Mouse (Mus musculus) inflammation-experienced regulatory T-cells (primary cell): ENCODE measurements around the gene Copz2. TPM values are rescaled to one million over a fixed set of nuclear protein-coding genes. Genes with fewer than 3 reads are reported as not detected.

ENCODE experiments used
- polyA plus RNA-seq, 2 experiments: library from polyadenylated mRNA; unstranded; fragments of 100-300 nt; shearing (Covaris generic); gene quantifications; one replicate each; pipeline ENCODE4 v1.2.1; 2017

The Copz2 gene
- 1 to 10 TPM in 1 of 2 experiments, not detected in 1; 8.0 TPM for polyA plus RNA-seq

GRCm38 (mm10) chr11:96849681-96850467, at the start of gene Copz2:
Gene Copz2 (plus strand): TSS chr11:96849870.

DNA sequence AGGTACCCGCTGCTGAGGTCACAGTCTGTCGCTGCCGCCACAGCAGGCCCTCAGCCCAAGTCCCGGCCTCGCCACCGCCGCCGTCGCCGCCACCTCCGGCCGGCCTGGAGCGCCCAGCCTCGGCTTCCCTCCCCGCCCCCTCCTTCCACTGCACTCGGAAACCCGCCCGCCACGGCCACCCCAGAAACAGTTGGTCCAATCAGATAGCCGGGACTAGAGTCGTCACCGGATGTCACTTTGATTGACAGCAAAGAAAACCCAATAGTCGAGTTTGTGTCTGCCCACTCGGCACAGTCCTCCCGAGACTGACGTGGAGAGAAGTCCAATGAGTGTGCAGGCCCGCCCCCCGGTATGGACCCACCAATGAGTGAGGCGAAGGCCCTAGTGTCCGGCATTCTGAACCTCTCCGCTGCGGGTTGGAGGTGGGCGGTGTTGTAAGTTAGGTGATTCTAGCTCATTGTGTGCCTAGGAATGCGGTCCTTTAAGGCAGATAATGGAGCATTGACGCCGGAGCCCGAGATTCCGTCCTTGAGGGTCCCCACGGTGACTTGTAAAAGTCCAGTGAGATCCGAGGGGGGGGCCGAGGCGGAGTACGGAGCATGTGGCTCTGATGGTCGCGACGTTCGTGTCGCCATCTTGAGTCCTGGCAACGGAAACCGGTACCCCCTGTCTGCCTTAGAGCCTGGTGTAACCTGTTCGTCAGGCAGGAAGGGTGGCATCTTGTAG, 19.7 kb upstream of the Copz2 start, which contains the start of gene Nfe2l1:
Gene Nfe2l1, minus strand, starts transcription at position 156 of the 726 bp plus-strand sequence.

Other genes starting within 250 kb of the Copz2 start
- 10 to 100 TPM; 28.6 to 33.7 TPM for gene Snx11, start 72.3 kb upstream of the Copz2 start, polyA plus RNA-seq
- gene Cbx1, start 60.7 kb upstream of the Copz2 start, polyA plus RNA-seq: 10 to 100 TPM; 33.8 to 37.7 TPM
- 10 to 100 TPM; 50.4 to 79.6 TPM for gene Nfe2l1, start 19.9 kb upstream of the Copz2 start, polyA plus RNA-seq
- gene Cdk5rap3, start 66.6 kb downstream of the Copz2 start, polyA plus RNA-seq: 10 to 100 TPM; 64.1 to 95.4 TPM
- gene Prr15l, start 78.2 kb downstream of the Copz2 start, polyA plus RNA-seq: under 1 TPM; 0.48 to 0.70 TPM
- 10 to 100 TPM; 32.8 to 42.0 TPM for gene Pnpo, start 94.1 kb downstream of the Copz2 start, polyA plus RNA-seq
- 10 to 100 TPM; 53.2 to 80.2 TPM for gene Sp2, start 133.1 kb downstream of the Copz2 start, polyA plus RNA-seq
- gene Sp6, start 163.5 kb downstream of the Copz2 start, polyA plus RNA-seq: 10 to 100 TPM; 26.1 to 30.2 TPM
- gene Scrn2, start 180.1 kb downstream of the Copz2 start, polyA plus RNA-seq: 10 to 100 TPM in 1 of 2 experiments, 1 to 10 TPM in 1; 8.8 to 14.8 TPM
- under 1 TPM; 0.16 to 0.98 TPM for gene Lrrc46, start 191.5 kb downstream of the Copz2 start, polyA plus RNA-seq
- gene Mrpl10, start 191.7 kb downstream of the Copz2 start, polyA plus RNA-seq: 10 to 100 TPM; 74.3 TPM
- 10 to 100 TPM; 30.6 to 33.7 TPM for gene Osbpl7, start 200.8 kb downstream of the Copz2 start, polyA plus RNA-seq